Mouse (Mus musculus): ENCODE measurements around the gene Oit3.
A peak's percentile ranks its signal among the peaks of the same experiment; 100 is the strongest.

Gene Oit3

DNA sequence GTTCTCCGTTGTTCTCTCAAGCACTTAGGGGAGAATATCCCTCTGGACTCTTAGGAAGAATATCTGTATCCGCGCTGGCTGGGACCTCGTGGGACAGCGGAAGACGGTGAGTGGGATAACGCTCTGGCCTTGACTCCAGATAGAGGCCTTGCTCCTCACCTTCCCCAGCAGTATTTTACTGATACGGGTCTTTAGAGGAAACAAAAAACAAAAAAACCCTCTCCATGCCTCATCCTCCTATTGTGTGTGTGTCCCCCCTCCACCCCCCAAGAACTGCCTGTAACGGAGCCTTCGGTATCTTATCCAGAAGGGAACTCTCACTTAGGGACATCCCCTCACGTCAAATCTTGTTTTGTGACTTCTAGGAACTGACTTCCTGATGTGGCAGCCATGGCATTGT, at the start of gene Oit3:
Oit3 (minus strand) TSS at position 44 of the 400 bp plus-strand sequence.
- no peak for DNase-seq

DNA sequence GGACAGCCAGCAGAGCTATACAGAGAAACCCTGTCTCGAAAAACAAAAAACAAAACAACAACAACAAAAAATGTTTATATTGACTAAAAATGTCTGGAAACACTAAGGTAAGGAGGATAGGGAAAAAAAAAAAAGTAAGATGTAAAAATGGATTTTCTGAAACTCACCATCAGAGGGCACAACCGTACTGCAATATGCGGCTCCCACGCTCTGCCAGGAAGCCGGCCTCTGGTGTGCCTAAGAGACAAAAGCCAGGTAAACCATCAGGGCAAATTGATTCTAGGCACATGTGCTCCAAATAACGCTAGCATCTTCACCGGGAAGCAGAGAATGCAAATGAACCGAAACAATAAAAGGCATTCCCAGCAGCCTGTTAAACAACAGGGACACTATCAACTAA, 49.3 kb upstream of the Oit3 start:
- peak in 1 of 2 experiments; percentile 60 for DNase-seq

DNA sequence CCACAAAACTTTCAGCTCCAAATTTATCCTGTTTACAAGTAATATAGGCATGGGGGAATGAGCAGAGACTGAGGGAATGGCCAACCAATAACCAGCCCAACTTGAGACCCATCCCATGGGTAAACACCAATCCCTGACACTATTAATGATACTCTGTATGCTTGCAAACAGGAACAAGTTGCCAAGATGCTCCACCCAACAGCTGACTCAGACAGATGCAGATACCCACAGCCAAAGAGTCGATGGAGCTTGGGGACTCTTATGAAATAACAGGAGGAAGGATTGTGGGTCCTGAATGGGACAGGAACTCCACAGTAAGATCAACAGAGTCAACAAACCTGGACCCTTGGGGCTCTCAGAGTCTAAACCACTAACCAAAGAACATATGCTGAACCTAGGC, 47.8 kb upstream of the Oit3 start:
- DNase-seq: no peak

DNA sequence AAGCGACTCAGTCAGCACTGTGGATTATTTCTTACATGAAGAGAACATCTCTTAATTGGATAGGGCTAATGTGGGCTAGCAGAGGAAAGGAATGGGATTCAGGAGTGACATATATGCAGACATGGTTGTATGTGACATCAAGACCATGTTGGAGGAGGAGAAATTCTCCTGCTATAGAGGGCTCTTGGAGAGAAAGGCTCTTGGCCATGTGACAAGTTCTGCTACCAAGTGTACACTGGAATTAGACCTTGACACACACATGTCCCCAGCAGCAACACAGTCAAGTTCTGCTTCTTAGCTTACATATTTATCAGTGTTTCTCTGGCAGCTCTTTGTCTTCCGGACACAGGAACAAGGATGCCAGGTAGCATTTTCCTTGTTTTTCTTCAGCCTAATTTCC, 45.8 kb upstream of the Oit3 start:
- DNase-seq: no peak

DNA sequence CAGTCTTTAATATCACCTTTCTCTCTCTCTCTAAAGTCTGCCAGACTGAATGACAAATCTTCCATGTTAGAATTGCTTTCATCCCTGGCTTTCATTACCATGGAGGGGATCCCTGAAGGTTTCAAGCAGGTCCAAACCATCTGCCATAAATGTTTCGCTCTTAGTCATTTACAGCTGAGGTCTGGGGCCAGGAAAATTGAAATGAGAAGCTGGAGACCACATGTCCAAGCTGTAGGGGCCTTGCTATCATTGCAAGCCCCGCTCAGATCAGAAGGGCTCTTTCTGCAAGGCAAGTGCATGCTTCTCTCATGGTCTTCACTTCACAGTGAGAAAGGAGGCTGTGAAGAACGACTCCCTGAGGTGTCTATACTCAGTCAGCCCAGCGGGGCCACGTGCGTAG, 42.7 kb upstream of the Oit3 start:
- no peak for DNase-seq

DNA sequence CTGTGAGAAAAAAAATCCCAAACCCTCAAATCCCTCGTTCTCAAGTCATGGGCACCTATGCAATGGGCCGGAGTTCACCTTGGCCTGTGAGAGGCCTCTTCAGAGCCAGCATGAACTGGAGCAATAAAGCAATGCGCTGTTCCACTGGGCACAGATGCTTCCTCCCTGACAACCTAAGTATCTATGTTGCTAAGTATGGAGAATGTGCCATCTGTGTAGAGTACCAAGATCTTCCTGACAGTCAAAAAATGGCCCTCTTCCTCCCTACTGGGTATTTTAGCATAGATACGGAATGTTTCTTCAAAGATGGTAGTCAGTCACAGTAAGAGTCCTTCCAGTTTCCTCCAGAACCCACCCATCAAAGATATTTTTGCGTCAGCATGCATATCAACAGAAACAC, 39.8 kb upstream of the Oit3 start:
- DNase-seq: no peak

DNA sequence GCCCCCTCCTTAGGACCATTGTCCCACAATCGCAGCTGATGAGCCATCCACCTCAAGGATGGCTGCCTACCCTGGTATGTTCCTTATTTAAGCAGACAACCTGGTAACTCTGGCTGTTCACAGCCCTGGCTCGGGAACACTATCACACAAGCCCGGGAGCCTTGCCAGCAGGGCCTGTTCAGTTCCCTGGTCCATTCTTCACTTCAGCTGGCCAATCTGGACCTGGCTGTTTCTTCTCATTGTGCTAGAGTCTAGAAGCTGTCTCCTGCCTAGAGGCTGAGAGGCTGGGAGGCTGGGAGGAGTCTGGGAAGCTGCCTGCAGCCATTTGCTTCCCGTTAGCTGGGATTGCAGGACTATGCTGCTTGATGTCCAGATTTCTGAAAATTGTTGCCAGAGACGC, 28.9 kb upstream of the Oit3 start:
- no peak for DNase-seq

DNA sequence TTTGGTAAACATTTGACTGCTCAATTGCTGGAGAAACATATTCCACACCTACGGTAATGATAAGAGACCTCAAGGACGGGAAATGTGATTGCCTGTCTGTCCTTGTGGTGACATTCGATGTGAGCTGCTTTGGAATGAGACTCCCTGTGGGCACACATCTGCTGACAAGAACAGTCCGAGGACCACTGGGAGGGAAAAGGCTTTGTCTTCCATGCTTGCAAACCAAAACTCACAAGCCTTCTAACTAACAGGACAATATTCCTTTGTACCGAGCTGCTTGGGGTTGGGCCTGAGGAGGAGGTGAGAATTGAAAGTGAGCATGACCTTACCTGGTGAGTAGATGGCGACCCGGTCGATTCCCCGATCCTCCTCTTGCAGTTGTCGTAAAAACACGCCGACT, 25.7 kb upstream of the Oit3 start:
- DNase-seq: no peak

DNA sequence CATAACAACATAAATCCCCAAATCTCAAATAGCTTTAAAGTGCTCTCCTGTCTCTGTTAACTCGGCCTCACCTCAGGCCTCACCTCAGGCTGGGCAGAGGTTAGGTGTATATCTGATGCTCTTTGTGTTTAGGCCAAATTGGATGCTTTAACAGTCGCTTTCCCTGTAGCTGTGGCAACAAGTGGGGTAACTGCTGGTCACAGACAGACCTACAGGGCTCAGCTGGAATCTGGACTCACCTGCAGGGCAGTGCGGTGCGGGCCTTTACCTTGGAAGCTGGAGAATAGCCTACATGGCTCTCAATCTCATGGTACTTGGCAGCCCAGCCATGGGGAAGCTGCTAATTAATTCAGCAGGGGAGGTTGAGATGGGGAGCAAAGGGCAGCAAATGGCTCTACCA, 25.0 kb upstream of the Oit3 start:
- DNase-seq: no peak

DNA sequence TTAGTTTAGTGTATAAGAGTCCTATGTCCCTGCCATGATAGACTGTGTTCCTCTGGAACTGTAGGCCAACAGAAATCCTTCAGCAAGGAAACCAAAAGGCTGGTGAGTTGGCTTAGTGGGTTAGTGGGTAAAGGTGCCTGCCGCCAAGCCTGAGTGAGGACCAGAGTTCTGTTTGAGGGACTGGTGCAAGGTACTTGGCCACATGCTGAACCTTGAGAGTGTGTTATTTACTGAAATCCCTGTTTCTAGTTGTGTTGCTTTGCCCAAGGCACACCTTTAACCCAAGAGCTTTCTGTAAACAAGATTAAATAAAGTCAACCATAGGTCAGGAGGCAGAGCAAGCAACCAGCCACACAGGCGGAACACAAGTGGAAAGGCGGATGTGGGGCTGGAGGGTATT, 24.0 kb upstream of the Oit3 start:
- no peak for DNase-seq

DNA sequence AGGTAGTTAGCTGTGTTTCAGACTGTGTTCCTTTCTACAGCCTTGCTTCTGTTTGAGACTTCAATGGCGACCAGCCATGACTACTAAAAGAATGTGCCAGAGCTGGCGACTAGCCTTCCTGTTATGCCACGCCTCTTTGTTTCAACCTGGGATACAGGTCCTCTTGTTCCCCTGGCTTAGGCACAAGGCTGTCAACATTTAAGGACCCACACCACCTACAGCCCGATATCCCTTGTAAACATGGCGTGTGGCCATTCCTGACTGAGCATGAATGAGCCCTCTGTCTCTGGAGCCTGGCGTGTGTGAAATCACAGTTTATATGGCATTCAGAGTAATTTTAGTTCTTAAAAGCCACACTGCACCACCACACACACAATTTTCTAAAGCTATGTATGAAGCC, 20.7 kb upstream of the Oit3 start:
- DNase-seq: no peak

DNA sequence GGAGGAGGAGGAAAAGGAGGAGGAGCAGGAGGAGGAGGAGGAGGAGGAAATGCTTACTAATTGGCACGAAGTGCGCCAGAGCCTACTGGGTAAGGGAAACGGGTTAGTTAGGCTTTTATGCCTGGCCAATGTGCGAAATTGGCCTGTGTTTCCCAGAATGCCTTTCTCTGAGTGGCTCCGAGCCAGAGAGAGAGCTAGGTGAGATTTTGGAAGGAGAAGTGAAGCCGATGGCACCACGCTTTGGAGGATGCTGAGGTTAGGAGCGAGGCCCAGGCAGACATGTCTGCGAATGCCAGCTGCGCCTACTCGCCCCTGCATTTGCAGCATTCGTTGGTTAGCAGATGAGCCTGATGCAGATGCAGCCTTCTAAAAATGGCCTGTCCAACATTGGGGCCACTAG, 18.2 kb upstream of the Oit3 start:
- no peak for DNase-seq

DNA sequence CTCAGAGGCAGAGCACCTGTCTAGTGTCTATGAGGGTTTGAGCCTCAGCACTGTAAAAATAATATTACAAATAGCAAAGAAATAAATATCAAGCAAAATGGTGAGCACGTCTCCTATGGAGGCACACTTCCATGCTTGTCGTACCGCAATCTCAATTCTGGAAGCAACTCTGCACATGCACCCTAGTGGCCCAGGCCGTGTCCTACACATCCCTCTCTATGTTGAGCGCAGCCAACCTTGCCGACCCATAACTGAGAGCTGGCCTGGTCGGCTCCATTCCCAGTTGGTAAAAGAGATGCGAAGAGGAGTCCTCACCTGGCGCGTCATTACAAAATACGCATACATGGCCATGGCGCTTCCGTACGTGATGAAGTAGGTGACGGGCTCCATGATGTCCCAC, 13.1 kb upstream of the Oit3 start:
- DNase-seq: no peak

DNA sequence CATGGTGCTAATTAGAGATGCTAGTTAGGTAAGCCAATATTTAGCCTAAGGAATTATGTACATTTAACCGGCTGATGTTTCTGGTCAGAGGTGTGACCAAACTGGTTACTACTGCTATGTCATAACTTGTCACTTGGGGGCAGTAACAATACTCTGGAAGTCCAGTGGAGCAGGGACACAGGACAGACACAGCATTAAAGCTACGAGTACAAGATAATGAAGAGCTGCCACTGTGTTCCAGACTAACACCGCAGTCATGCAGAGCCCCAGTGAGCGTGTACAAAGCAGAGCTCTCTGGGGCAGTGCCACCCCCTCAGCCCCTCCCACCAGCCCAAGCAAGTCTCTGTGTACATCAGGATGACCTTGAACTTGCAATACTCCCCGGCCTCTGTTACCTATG, 10.3 kb upstream of the Oit3 start:
- DNase-seq: peak in 1 of 2 experiments; percentile 32

DNA sequence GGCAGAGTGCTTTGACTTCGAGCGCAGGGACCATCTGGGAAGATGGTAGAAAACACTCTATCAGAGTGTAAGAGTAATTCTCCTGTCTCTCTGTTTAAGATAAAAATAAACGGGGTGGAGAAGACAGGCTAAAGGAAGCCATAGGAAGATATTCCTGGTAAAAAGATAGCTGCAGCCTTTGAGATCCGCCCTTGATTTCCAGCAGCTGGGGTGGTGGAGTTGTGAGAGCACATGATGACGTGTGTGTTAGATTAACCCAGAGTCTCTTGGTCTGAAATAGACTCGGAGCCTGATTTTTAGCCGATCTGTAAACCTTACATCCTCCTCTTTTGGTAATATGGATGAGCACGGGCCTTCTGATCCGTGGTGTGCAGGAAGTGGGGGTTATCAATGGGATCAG, 6.0 kb upstream of the Oit3 start:
- no peak for DNase-seq

DNA sequence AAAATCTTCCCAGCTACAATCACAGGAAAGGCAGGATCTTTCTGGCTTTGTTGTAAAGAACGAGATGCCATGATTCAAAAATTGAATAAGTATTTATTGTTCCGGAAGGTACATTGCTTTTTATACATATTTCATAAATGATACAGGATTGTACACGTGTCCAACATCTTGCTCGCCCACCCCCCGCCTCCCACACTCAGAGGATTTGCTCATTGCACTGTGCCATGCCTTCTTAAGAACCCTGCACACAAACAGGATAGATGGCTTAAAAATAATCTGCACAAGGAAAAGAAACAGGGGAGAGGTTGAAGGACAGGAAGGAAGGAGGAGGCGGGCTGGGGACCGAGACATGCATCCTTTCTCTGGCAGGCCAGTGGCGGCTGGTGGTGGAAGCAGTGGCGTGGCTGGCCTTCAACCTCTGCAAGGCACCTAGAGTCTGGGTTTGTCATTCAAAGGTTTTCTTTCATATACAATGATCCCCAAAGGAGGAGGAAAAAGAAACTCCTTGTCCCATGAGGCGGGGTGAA, 5.4 kb upstream of the Oit3 start:
- DNase-seq: peak in 1 of 2 experiments; percentile 31

DNA sequence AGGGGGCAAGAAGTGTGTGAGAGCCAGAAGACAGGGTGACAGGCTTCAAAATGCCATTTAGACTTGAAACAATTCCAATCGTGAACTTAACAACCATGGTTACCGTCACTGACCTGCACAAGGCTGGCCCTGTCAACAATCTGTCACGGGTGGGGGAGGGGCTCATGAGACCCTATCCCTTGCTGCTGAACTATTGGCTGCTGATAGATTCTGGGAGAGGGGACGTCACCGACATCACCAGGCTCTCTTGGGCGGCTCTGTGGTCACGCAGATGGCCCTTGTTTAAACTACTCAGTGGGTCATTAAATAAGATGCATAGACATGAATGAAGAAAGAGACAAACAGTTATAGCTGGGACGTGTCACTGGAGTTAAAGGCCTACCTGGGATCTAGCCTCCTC, 3.1 kb upstream of the Oit3 start:
- no peak for DNase-seq

DNA sequence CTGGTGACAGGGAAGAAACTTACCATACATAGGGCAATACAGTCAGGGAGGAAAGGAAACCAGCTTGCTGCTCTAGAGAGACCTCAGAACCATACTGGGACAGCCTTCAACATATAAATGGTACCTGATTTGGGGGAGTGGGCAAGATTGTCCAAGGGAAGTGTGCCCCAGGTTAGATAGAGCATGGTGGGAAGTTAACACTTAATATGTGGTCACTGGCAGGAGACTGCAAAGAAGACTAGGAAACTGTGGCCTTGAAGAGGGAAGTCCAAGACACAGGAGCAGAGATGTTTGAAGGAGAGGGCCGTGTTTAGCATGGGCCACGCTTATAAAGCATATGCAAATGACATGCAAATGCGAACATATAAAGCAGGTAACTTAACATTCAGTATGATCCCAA, 2.5 kb upstream of the Oit3 start:
- no peak for DNase-seq

DNA sequence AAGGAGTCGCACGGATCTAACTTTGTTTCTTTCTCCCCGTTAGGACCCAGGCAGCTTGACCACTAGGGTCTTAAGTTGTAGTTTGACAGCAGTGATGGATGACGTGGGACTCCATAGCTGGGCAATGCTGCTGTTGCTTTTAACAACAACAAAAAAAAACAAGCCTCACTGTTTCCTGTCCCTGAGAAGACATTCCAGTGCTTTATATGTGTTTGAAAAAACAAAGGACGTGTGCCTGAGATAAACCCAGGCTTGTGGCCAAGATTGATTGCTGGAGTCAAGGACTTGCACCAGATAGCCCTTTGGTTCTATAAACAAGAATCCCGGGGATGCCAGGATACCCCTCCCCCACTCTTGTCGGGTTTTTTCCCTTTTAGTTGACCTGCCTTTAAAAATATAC, 1.6 kb upstream of the Oit3 start:
- peak; percentile 46 to 47 for DNase-seq

DNA sequence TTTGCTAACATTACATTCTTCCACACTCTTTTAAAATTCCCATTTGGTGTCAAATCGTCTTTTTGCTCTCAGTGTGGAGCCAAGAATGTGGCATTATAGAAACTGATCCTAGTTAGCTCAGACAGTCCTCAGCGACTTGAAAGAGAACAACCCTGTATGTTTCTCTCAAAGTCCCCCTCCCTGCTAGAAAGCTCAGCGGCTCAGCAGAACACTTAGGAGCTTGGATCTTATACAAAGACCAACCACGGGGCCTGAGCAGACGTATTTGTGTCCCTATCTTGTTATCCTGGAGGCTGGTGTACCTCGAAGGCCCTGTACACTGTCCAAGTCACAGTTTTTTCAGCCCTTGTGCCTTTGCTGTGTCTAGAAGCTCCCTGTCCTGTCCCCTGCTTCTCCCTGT, 1.4 kb downstream of the Oit3 start:
- no peak for DNase-seq

DNA sequence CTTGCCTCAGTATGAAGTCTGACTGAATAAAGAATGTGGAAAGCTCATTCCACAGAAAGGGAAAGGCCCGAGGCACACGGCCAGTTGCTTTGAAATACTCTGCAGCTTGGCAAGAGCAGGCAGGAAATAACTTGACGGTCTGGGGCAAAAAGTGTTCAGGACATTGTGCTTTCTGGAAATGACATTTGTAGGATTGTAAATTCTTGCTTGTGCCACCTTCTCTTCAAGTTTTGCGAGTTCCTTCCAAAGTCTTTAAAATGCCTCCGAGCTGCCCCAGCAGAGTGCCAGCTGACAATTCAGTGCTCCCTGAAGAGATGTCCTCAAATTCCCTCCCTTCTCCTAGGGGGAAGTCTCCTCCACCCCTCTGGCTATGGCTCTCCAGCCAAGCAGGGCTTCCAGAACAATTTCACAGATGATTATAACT, 2.1 kb downstream of the Oit3 start:
- DNase-seq: peak; percentile 64 to 71

DNA sequence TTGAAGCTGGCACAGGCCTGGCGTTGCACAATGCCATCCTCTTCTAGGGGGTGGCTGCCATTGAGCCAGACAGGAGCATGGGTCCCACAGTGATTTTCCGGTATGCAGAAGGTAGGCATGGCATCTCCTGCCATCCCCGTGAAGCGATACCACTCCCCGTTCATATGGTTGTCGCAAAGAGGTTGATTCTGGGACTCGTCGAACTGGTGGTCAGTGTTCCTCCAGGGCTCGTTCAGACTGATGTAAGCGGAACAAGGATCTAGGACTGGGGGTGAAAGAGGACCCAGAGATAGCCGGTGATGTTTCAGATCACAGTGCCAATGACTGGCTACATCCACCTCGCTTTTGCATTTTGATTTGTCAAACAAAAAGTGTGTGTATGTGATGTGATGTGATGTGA, 2.9 kb downstream of the Oit3 start:
- no peak for DNase-seq

DNA sequence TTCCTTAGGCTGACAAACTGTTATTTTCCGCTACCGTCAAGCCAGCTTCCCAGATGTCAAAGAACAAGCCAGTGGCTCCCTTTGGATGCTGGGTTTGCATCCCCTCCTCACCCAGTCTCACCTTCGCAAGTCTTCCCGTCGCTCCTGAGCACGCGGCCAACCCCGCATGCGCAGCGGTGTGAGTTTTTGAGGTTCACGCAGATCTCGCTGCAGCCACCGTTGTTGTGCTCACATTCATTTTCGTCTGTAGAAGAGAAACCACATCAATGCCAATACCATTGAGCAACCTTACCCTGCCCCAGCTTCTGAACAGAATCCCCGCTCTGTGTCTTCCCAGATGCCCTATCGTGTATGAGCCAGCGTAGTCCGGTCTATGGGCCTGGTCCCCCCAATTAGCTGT, 5.8 kb downstream of the Oit3 start:
- no peak for DNase-seq

DNA sequence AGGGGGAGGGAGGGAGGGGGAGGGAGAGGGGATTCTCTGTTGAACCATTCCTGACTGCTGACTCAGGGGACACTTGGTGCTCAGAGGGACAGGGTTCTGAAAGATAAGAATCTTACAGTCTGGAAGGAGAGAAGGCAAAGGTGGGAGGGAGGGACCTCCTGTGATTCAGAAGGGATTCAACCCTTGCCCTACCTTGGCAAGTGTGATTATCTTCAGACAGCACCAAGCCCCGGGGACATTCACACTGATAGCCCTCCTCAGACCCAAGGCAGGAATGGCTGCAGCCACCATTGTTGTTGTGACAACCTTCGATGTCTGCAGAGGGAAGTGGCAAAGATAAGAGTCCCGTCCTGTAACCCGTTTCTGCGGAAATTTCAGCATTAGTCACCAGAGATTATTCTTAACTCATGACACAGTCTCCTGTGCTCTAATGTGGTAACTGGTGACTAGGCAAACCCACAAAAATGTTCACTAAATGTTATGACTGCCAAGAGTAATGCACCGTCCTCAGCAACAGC, 10.8 kb downstream of the Oit3 start:
- DNase-seq: no peak

DNA sequence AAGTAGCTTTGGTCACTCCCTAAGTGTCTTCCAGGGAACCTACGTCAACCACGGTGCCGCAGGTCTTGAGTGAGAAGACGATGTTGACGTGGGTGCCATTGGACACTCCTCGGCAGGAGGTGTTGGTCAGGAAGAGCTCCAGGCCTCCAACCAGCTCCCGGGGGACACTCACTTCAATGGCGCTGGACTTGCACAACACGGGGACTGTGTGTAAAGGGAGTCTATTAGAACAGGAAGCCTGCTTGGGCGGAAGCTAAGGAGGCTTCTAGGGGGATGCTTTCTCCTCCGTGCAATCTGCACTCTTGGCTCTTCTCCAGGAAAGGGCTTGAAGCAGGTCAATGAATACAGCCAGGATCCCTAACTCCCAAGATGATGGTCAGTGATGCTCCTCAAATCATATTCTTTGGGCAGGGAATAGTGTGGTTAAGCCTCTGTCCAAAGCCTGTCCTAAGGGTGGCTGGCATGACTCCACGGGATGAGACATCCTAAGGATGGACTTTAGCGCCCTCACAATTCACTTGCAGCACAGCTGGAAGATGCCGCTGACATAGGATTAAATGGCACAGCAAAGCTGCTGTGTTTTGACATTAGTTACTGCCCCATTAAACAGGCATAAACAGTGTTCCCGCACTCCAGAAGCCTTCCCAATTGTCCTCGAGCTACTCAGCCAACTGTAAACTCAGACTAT, 12.0 kb downstream of the Oit3 start:
- no peak for DNase-seq

Measured in kidney, postnatal 36 days (tissue).